Mouse (Mus musculus): ENCODE results near the gene Ltf. TPM values are rescaled to one million over a fixed set of nuclear protein-coding genes. Genes with fewer than 3 reads are reported as not detected.

Gene Ltf
- polyA plus RNA-seq, 1 experiment from 2014 or later = 0.41 TPM

- Histone ChIP-seq H3K4me2 (replicated peaks; ENCODE audit: low read depth, low read length) (no peak overlapping the region), H3K4me3 (ENCODE audit: low read length) (no peak overlapping the region), H3K27me3 (ENCODE audit: control insufficient read depth, insufficient read depth, low read length) (no peaks in the 10 kb centered on the region), H3K9me3 (ENCODE audit: control insufficient read depth, low read length) (no peaks in the 10 kb centered on the region), H3K27ac (ENCODE audit: low read depth, low read length) (no peak overlapping the region), H3K36me3 (ENCODE audit: control insufficient read depth, insufficient read depth, low read length) (no peaks in the 10 kb centered on the region), H3K4me1 (ENCODE audit: control insufficient read depth, insufficient read depth, low read length) (no peaks in the 10 kb centered on the region), H3K9ac (ENCODE audit: low read depth, low read length) (no peak overlapping the region)
- ATAC-seq (ENCODE audit: low FRiP score, low TSS enrichment) = no peak
- WGBS = 42% methylated on average over 5 of the region's 5 CpGs
Observed at GRCm38 (mm10) chr9:111062840-111063239, 43.8 kb downstream of the Ltf start.

GRCm38 (mm10) chr9:111067052-111067451, 48.0 kb downstream of the Ltf start:
- no peak overlapping the region for H3K4me3 ChIP-seq (ENCODE audit: low read length)
- no peak overlapping the region for H3K9ac ChIP-seq (ENCODE audit: low read depth, low read length)
- H3K4me2 ChIP-seq (replicated peaks; ENCODE audit: low read depth, low read length) = no peak overlapping the region
- no peaks in the 10 kb centered on the region for H3K4me1 ChIP-seq (ENCODE audit: control insufficient read depth, insufficient read depth, low read length)
- no peaks in the 10 kb centered on the region for H3K36me3 ChIP-seq (ENCODE audit: control insufficient read depth, insufficient read depth, low read length)
- H3K27ac ChIP-seq (ENCODE audit: low read depth, low read length) = no peak overlapping the region
- H3K27me3 ChIP-seq (ENCODE audit: control insufficient read depth, insufficient read depth, low read length) = no peaks in the 10 kb centered on the region
- H3K9me3 ChIP-seq (ENCODE audit: control insufficient read depth, low read length) = no peaks in the 10 kb centered on the region
- ATAC-seq (ENCODE audit: low FRiP score, low TSS enrichment) = no peak
- 76% methylated on average over 4 of the region's 4 CpGs for WGBS

GRCm38 (mm10) chr9:111070546-111070961, 51.5 kb downstream of the Ltf start:
- no peaks in the 10 kb centered on the region for H3K36me3 ChIP-seq (ENCODE audit: control insufficient read depth, insufficient read depth, low read length)
- peaks cover 10% of the 10 kb centered on the region for H3K9me3 ChIP-seq (ENCODE audit: control insufficient read depth, low read length)
- H3K4me1 ChIP-seq (ENCODE audit: control insufficient read depth, insufficient read depth, low read length) = no peaks in the 10 kb centered on the region
- no peak overlapping the region for H3K9ac ChIP-seq (ENCODE audit: low read depth, low read length)
- no peak overlapping the region for H3K4me2 ChIP-seq (replicated peaks; ENCODE audit: low read depth, low read length)
- H3K4me3 ChIP-seq (ENCODE audit: low read length) = no peak overlapping the region
- H3K27me3 ChIP-seq (ENCODE audit: control insufficient read depth, insufficient read depth, low read length) = no peaks in the 10 kb centered on the region
- WGBS = 36% methylated on average over 4 of the region's 4 CpGs
- H3K27ac ChIP-seq (ENCODE audit: low read depth, low read length) = no peak overlapping the region
- no peak for ATAC-seq (ENCODE audit: low FRiP score, low TSS enrichment)

- Histone ChIP-seq H3K9ac (ENCODE audit: low read depth, low read length) (no peak overlapping the region), H3K4me1 (ENCODE audit: control insufficient read depth, insufficient read depth, low read length) (no peaks in the 10 kb centered on the region), H3K4me3 (ENCODE audit: low read length) (no peak overlapping the region), H3K4me2 (replicated peaks; ENCODE audit: low read depth, low read length) (no peak overlapping the region), H3K9me3 (ENCODE audit: control insufficient read depth, low read length) (peaks cover 10% of the 10 kb centered on the region), H3K36me3 (ENCODE audit: control insufficient read depth, insufficient read depth, low read length) (no peaks in the 10 kb centered on the region), H3K27ac (ENCODE audit: low read depth, low read length) (no peak overlapping the region), H3K27me3 (ENCODE audit: control insufficient read depth, insufficient read depth, low read length) (no peaks in the 10 kb centered on the region)
- WGBS = 37% methylated on average over 7 of the region's 7 CpGs
- ATAC-seq (ENCODE audit: low FRiP score, low TSS enrichment) = no peak
Observed at GRCm38 (mm10) chr9:111072175-111072574, 53.1 kb downstream of the Ltf start.

- Histone ChIP-seq H3K27me3 (ENCODE audit: control insufficient read depth, insufficient read depth, low read length) (no peaks in the 10 kb centered on the region), H3K36me3 (ENCODE audit: control insufficient read depth, insufficient read depth, low read length) (no peaks in the 10 kb centered on the region), H3K4me3 (ENCODE audit: low read length) (no peak overlapping the region), H3K4me2 (replicated peaks; ENCODE audit: low read depth, low read length) (no peak overlapping the region), H3K27ac (ENCODE audit: low read depth, low read length) (no peak overlapping the region), H3K4me1 (ENCODE audit: control insufficient read depth, insufficient read depth, low read length) (no peaks in the 10 kb centered on the region), H3K9ac (ENCODE audit: low read depth, low read length) (no peak overlapping the region), H3K9me3 (ENCODE audit: control insufficient read depth, low read length) (peaks cover 14% of the 10 kb centered on the region)
- no peak for ATAC-seq (ENCODE audit: low FRiP score, low TSS enrichment)
- 79% methylated on average over 4 of the region's 4 CpGs for WGBS
Observed at GRCm38 (mm10) chr9:111072971-111073370, 53.9 kb downstream of the Ltf start.

- no peak overlapping the region for H3K4me3 ChIP-seq (ENCODE audit: low read length)
- 74% methylated on average over 5 of the region's 5 CpGs for WGBS
- no peak for ATAC-seq (ENCODE audit: low FRiP score, low TSS enrichment)
- no peak overlapping the region for H3K27ac ChIP-seq (ENCODE audit: low read depth, low read length)
- H3K9ac ChIP-seq (ENCODE audit: low read depth, low read length) = no peak overlapping the region
- no peaks in the 10 kb centered on the region for H3K4me1 ChIP-seq (ENCODE audit: control insufficient read depth, insufficient read depth, low read length)
- H3K9me3 ChIP-seq (ENCODE audit: control insufficient read depth, low read length) = peaks cover 15% of the 10 kb centered on the region
- no peaks in the 10 kb centered on the region for H3K36me3 ChIP-seq (ENCODE audit: control insufficient read depth, insufficient read depth, low read length)
- H3K27me3 ChIP-seq (ENCODE audit: control insufficient read depth, insufficient read depth, low read length) = no peaks in the 10 kb centered on the region
- no peak overlapping the region for H3K4me2 ChIP-seq (replicated peaks; ENCODE audit: low read depth, low read length)
Observed at GRCm38 (mm10) chr9:111077745-111078144, 58.7 kb downstream of the Ltf start.

GRCm38 (mm10) chr9:111080801-111081200, 61.7 kb downstream of the Ltf start:
- H3K9me3 ChIP-seq (ENCODE audit: control insufficient read depth, low read length) = peaks cover 5% of the 10 kb centered on the region; the same call in 1 of the 2 replicates
- no peak overlapping the region for H3K4me2 ChIP-seq (replicated peaks; ENCODE audit: low read depth, low read length)
- no peaks in the 10 kb centered on the region for H3K36me3 ChIP-seq (ENCODE audit: control insufficient read depth, insufficient read depth, low read length)
- no peaks in the 10 kb centered on the region for H3K4me1 ChIP-seq (ENCODE audit: control insufficient read depth, insufficient read depth, low read length)
- no peak overlapping the region for H3K4me3 ChIP-seq (ENCODE audit: low read length)
- H3K27ac ChIP-seq (ENCODE audit: low read depth, low read length) = no peak overlapping the region
- H3K9ac ChIP-seq (ENCODE audit: low read depth, low read length) = no peak overlapping the region
- no peaks in the 10 kb centered on the region for H3K27me3 ChIP-seq (ENCODE audit: control insufficient read depth, insufficient read depth, low read length)
- WGBS = 90% methylated on average over 8 of the region's 8 CpGs
- ATAC-seq (ENCODE audit: low FRiP score, low TSS enrichment) = no peak

- ATAC-seq (ENCODE audit: low FRiP score, low TSS enrichment) = no peak
- 88% methylated on average over 5 of the region's 5 CpGs for WGBS
- H3K27me3 ChIP-seq (ENCODE audit: control insufficient read depth, insufficient read depth, low read length) = no peaks in the 10 kb centered on the region
- H3K4me3 ChIP-seq (ENCODE audit: low read length) = no peak overlapping the region
- H3K4me2 ChIP-seq (replicated peaks; ENCODE audit: low read depth, low read length) = no peak overlapping the region
- peaks cover 5% of the 10 kb centered on the region; the same call in 1 of the 2 replicates for H3K9me3 ChIP-seq (ENCODE audit: control insufficient read depth, low read length)
- no peaks in the 10 kb centered on the region for H3K36me3 ChIP-seq (ENCODE audit: control insufficient read depth, insufficient read depth, low read length)
- H3K9ac ChIP-seq (ENCODE audit: low read depth, low read length) = no peak overlapping the region
- H3K4me1 ChIP-seq (ENCODE audit: control insufficient read depth, insufficient read depth, low read length) = no peaks in the 10 kb centered on the region
- H3K27ac ChIP-seq (ENCODE audit: low read depth, low read length) = no peak overlapping the region
Observed at GRCm38 (mm10) chr9:111081765-111082164, 62.7 kb downstream of the Ltf start.

- Histone ChIP-seq H3K9ac (ENCODE audit: low read depth, low read length) (no peak overlapping the region), H3K4me2 (replicated peaks; ENCODE audit: low read depth, low read length) (no peak overlapping the region), H3K27me3 (ENCODE audit: control insufficient read depth, insufficient read depth, low read length) (no peaks in the 10 kb centered on the region), H3K4me3 (ENCODE audit: low read length) (no peak overlapping the region), H3K36me3 (ENCODE audit: control insufficient read depth, insufficient read depth, low read length) (no peaks in the 10 kb centered on the region), H3K4me1 (ENCODE audit: control insufficient read depth, insufficient read depth, low read length) (no peaks in the 10 kb centered on the region), H3K9me3 (ENCODE audit: control insufficient read depth, low read length) (no peaks in the 10 kb centered on the region), H3K27ac (ENCODE audit: low read depth, low read length) (no peak overlapping the region)
- no peak for ATAC-seq (ENCODE audit: low FRiP score, low TSS enrichment)
- WGBS = 57% methylated on average over 4 of the region's 4 CpGs
Observed at GRCm38 (mm10) chr9:111085329-111085728, 66.3 kb downstream of the Ltf start.

All from kidney, embryonic 14.5 days (tissue).